Mouse (Mus musculus) intestine, embryonic 15.5 days (tissue): ENCODE measurements at regions not wholly inside any gene's neighbourhood (a gene's known extent, or its start where the extent isn't known, plus 50 kb on each side); places are given as distances from the start of the nearest gene placed in this dataset.

Experiments
- ATAC-seq: fragments of 200-750 bp; cut with Nextera tagmentation; 2 replicates; pipeline ENCODE4 v1.8.0; 2017; ENCODE audit warnings: moderate TSS enrichment, moderate library complexity
- H3K27ac ChIP-seq: fragments of 300-500 bp; sonication (generic); 2 replicates; pipeline ENCODE4 v1.5.1; 2015; ENCODE audit warnings: mild to moderate bottlenecking, inconsistent platforms
- H3K27me3 ChIP-seq: fragments of 300-500 bp; sonication (generic); replicated peaks from 2 replicates; pipeline ENCODE4 v1.6.1; 2015; ENCODE audit warnings: inconsistent platforms
- H3K36me3 ChIP-seq: fragments of 300-500 bp; sonication (generic); 2 replicates; pipeline ENCODE4 v1.6.1; 2015; ENCODE audit warnings: inconsistent platforms
- H3K4me1 ChIP-seq: fragments of 300-500 bp; sonication (generic); replicated peaks from 2 replicates; pipeline ENCODE4 v1.6.1; 2015; ENCODE audit warnings: inconsistent platforms
- H3K4me2 ChIP-seq: fragments of 300-500 bp; sonication (generic); replicated peaks from 2 replicates; pipeline ENCODE4 v1.6.1; 2015; ENCODE audit warnings: mild to moderate bottlenecking, inconsistent platforms
- H3K4me3 ChIP-seq: fragments of 300-500 bp; sonication (generic); replicated peaks from 2 replicates; pipeline ENCODE4 v1.5.1; 2015; ENCODE audit warnings: inconsistent platforms
- H3K9ac ChIP-seq: fragments of 300-500 bp; sonication (generic); 2 replicates; pipeline ENCODE4 v1.6.1; 2015; ENCODE audit warnings: inconsistent platforms
- H3K9me3 ChIP-seq: fragments of 300-500 bp; sonication (generic); 2 replicates; pipeline ENCODE4 v1.6.1; 2016; ENCODE audit warnings: inconsistent platforms
- WGBS: fragments of 180-500 bp; shearing (Covaris S2); methylation state at CpG from one replicate; pipeline ENCODE4 v1.1.7; 2015; 5-methylcytosine and 5-hydroxymethylcytosine counted together

- Histone ChIP-seq H3K9me3 (no peaks in the 10 kb centered on the region), H3K27ac (no peak overlapping the region), H3K9ac (no peak overlapping the region), H3K4me2 (no peak overlapping the region), H3K4me3 (no peak overlapping the region), H3K4me1 (no peaks in the 10 kb centered on the region), H3K36me3 (no peaks in the 10 kb centered on the region), H3K27me3 (no peaks in the 10 kb centered on the region)
- WGBS: 26% methylated on average over 7 of the region's 7 CpGs
- ATAC-seq: no peak
Measured at GRCm38 (mm10) chr14:72197972-72198371, 293.7 kb downstream of the Gm9195 start.

- H3K27ac ChIP-seq: no peak overlapping the region
- no peak overlapping the region for H3K4me2 ChIP-seq
- H3K27me3 ChIP-seq: no peaks in the 10 kb centered on the region
- no peaks in the 10 kb centered on the region; the same call in 1 of the 2 replicates for H3K4me1 ChIP-seq
- H3K9me3 ChIP-seq: no peaks in the 10 kb centered on the region
- H3K4me3 ChIP-seq: no peak overlapping the region
- no peaks in the 10 kb centered on the region for H3K36me3 ChIP-seq
- no peak overlapping the region for H3K9ac ChIP-seq
- WGBS: 12% methylated on average over 5 of the region's 5 CpGs
- peak; percentile 75 for ATAC-seq
Measured at GRCm38 (mm10) chr14:72187329-72187984, 304.2 kb downstream of the Gm9195 start.

GRCm38 (mm10) chr14:72175751-72176150 lies 315.9 kb downstream of the Gm9195 start:
- no peaks in the 10 kb centered on the region for H3K4me1 ChIP-seq
- H3K4me3 ChIP-seq: no peak overlapping the region
- WGBS: 83% methylated on average over 1 of the region's 1 CpGs
- H3K27me3 ChIP-seq: no peaks in the 10 kb centered on the region
- no peak overlapping the region for H3K9ac ChIP-seq
- no peak overlapping the region for H3K27ac ChIP-seq
- H3K36me3 ChIP-seq: no peaks in the 10 kb centered on the region
- no peak overlapping the region for H3K4me2 ChIP-seq
- no peak for ATAC-seq
- H3K9me3 ChIP-seq: no peaks in the 10 kb centered on the region

- H3K9ac ChIP-seq: no peak overlapping the region
- no peak overlapping the region for H3K4me3 ChIP-seq
- no peaks in the 10 kb centered on the region for H3K27me3 ChIP-seq
- H3K9me3 ChIP-seq: no peaks in the 10 kb centered on the region
- peak; percentile 86 for ATAC-seq
- 0 out of 2 replicates have a peak overlapping the region, but pooled peaks have one; percentile 6 for H3K4me2 ChIP-seq
- no peak overlapping the region for H3K27ac ChIP-seq
- no peaks in the 10 kb centered on the region for H3K36me3 ChIP-seq
- H3K4me1 ChIP-seq: 0 out of 2 replicates have a peak, but pooled peaks cover 3% of the 10 kb centered on the region
- WGBS: 40% methylated on average over 20 of the region's 20 CpGs
Measured at GRCm38 (mm10) chr14:72172549-72173405, 318.9 kb downstream of the Gm9195 start.

- H3K4me3 ChIP-seq: no peak overlapping the region
- H3K36me3 ChIP-seq: no peaks in the 10 kb centered on the region
- 47% methylated on average over 3 of the region's 3 CpGs for WGBS
- no peak overlapping the region for H3K27ac ChIP-seq
- ATAC-seq: peak; percentile 58
- H3K27me3 ChIP-seq: no peaks in the 10 kb centered on the region
- no peak overlapping the region for H3K9ac ChIP-seq
- peaks cover 7% of the 10 kb centered on the region; the same call in 1 of the 2 replicates for H3K4me1 ChIP-seq
- H3K4me2 ChIP-seq: no peak overlapping the region
- no peaks in the 10 kb centered on the region for H3K9me3 ChIP-seq
Measured at GRCm38 (mm10) chr14:72171777-72172176, 319.9 kb downstream of the Gm9195 start.

GRCm38 (mm10) chr14:72158537-72159323 lies 332.9 kb downstream of the Gm9195 start:
- no peaks in the 10 kb centered on the region for H3K9me3 ChIP-seq
- H3K4me3 ChIP-seq: 0 out of 2 replicates have a peak overlapping the region, but pooled peaks have one; percentile 10
- no peaks in the 10 kb centered on the region for H3K27me3 ChIP-seq
- 17% methylated on average over 13 of the region's 13 CpGs for WGBS
- H3K4me2 ChIP-seq: peak overlapping the region; percentile 48
- no peaks in the 10 kb centered on the region for H3K36me3 ChIP-seq
- peak; percentile 77 for ATAC-seq
- H3K4me1 ChIP-seq: 0 out of 2 replicates have a peak, but pooled peaks cover 7% of the 10 kb centered on the region
- no peak overlapping the region for H3K9ac ChIP-seq
- 0 out of 2 replicates have a peak overlapping the region, but pooled peaks have one; percentile 9 for H3K27ac ChIP-seq

GRCm38 (mm10) chr14:72155197-72155907 lies 336.3 kb downstream of the Gm9195 start:
- H3K9me3 ChIP-seq: no peaks in the 10 kb centered on the region
- WGBS: 38% methylated on average over 11 of the region's 11 CpGs
- no peak; the same call in 1 of the 2 replicates for ATAC-seq

GRCm38 (mm10) chr14:72151676-72152075 lies 340.0 kb downstream of the Gm9195 start:
- H3K4me2 ChIP-seq: no peak overlapping the region
- H3K36me3 ChIP-seq: no peaks in the 10 kb centered on the region
- H3K27ac ChIP-seq: no peak overlapping the region
- WGBS: 71% methylated on average over 4 of the region's 4 CpGs
- H3K27me3 ChIP-seq: no peaks in the 10 kb centered on the region
- no peaks in the 10 kb centered on the region for H3K9me3 ChIP-seq
- no peak for ATAC-seq
- no peaks in the 10 kb centered on the region for H3K4me1 ChIP-seq
- no peak overlapping the region for H3K9ac ChIP-seq
- H3K4me3 ChIP-seq: no peak overlapping the region

More at GRCm38 (mm10) chr14:72155197-72155907, 336.3 kb downstream of the Gm9195 start:
- H3K27ac ChIP-seq: no peak overlapping the region
- 0 out of 2 replicates have a peak, but pooled peaks cover 7% of the 10 kb centered on the region for H3K4me1 ChIP-seq
- no peaks in the 10 kb centered on the region for H3K36me3 ChIP-seq
- H3K4me2 ChIP-seq: no peak overlapping the region
- H3K27me3 ChIP-seq: no peaks in the 10 kb centered on the region
- H3K4me3 ChIP-seq: no peak overlapping the region
- H3K9ac ChIP-seq: no peak overlapping the region

- Histone ChIP-seq H3K36me3 (no peaks in the 10 kb centered on the region), H3K4me2 (no peak overlapping the region), H3K9ac (no peak overlapping the region), H3K27ac (no peak overlapping the region), H3K9me3 (no peaks in the 10 kb centered on the region), H3K4me1 (no peaks in the 10 kb centered on the region), H3K4me3 (no peak overlapping the region), H3K27me3 (no peaks in the 10 kb centered on the region)
- 25% methylated on average over 4 of the region's 4 CpGs for WGBS
- ATAC-seq: peak; percentile 58
Measured at GRCm38 (mm10) chr14:72149463-72149862, 342.2 kb downstream of the Gm9195 start.

- no peak for ATAC-seq
Measured at GRCm38 (mm10) chr14:72148886-72149285, 342.8 kb downstream of the Gm9195 start.

GRCm38 (mm10) chr14:72146381-72146780 lies 345.3 kb downstream of the Gm9195 start:
- no peak overlapping the region for H3K4me3 ChIP-seq
- no peak overlapping the region for H3K4me2 ChIP-seq
- H3K36me3 ChIP-seq: no peaks in the 10 kb centered on the region
- no peak for ATAC-seq
- H3K27ac ChIP-seq: no peak overlapping the region
- 0 out of 2 replicates have a peak, but pooled peaks cover 2% of the 10 kb centered on the region for H3K4me1 ChIP-seq
- 62% methylated on average over 2 of the region's 2 CpGs for WGBS
- H3K9me3 ChIP-seq: no peaks in the 10 kb centered on the region
- H3K27me3 ChIP-seq: no peaks in the 10 kb centered on the region
- H3K9ac ChIP-seq: no peak overlapping the region

More at GRCm38 (mm10) chr14:72148886-72149285, 342.8 kb downstream of the Gm9195 start:
- 35% methylated on average over 1 of the region's 1 CpGs for WGBS
- Histone ChIP-seq H3K4me2 (no peak overlapping the region), H3K9ac (no peak overlapping the region), H3K27me3 (no peaks in the 10 kb centered on the region), H3K4me3 (no peak overlapping the region), H3K36me3 (no peaks in the 10 kb centered on the region), H3K4me1 (no peaks in the 10 kb centered on the region), H3K27ac (no peak overlapping the region), H3K9me3 (no peaks in the 10 kb centered on the region)
